Mouse (Mus musculus) duodenum, adult 2 months (tissue): Measurements from ENCODE around the gene Chrna10. TPM values are rescaled to one million over a fixed set of nuclear protein-coding genes. Genes with fewer than 3 reads are reported as not detected.

Experiments
- polyA plus RNA-seq: library from polyadenylated mRNA; depleted of rRNA; stranded (reverse); fragments of >200 nt; gene quantifications from 2 replicates; pipeline ENCODE4 v1.2.3, GENCODE M21; 2012; ENCODE audit warnings: low replicate concordance; rRNA removed

Chrna10 gene
- polyA plus RNA-seq, result 0.91 and 1.2 TPM in 2 replicates

DNA sequence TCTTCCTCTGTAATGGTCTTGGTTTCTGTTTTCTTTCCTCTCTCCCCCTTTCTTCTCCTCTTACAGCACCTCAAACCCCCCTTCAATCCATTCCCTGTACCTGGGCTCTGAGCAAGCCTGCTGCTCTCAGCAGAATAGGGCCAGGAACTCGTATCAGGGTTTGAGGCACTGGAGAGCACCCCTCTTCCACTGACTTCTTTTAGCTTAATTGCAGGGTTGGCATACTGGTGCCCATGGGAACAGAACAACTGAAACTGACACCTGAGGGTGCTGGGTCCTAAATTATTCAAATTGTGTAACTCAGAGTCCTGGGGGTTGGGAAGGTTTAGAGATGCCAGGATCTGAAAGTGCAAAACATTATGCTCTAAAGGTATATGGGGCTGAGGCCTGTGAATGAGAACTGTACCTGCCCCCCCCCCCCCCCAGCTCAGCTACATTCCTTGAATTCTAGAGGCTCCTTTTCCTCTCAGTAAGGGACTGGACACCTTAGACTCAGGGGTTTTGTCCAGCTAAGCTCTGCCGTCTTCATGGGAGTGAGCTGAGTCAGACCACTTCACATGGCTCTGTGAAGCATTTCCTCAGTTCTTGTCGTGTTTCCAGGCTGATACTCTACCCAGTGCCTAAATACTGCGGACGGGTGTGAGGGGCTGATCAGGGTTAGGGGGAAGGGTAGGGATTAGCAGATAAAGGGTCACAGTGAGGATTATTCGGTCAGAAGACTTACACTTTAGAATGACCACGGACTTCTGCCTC is at the start of gene Chrna10:
Gene Chrna10 (minus strand): TSS at position 250 of the 753 bp plus-strand sequence.

DNA sequence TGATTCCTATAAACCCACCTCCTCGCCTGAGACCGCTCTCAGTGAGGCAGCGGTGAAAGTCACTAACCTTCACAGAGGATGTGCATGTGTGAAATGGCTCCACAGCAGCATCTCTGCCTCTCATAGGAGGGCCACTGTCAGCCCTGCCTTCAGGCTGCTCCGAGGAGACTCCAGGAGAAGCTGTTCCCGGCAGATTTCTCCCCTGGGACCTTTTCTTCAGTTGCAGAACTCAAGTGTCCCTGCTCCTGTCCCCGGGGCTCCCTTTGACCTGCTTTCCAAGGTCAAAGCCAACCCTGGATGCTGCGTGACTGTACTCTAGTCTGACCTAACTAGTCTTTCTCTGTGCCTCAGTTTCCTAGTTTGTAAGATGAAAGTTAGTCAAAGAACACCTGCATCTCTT is 7.5 kb downstream of the Chrna10 start, which contains the start of gene Art5:
Gene Art5 (minus strand): TSS at position 319 of the 400 bp plus-strand sequence.

DNA sequence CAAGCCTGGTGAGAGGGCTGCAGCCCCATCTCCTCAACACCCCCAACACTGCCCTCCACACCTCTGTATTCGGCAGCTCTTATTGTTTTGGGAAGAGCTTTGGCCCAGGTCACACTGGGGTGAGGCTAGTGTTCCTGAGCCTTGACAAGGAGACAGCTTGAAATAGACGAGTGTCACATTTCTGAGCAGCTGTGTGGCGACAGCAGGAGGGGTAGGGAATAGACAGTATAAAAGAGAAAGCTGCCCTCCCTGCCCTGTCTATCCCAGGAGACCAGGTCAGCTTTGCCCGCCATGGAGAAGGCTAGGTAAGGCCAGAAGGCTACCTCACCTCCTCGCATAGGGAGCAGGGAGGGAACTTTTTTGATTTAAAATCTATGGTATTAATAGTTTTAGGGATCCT is 15.1 kb downstream of the Chrna10 start, which contains the start of gene Art1:
Gene Art1 (plus strand): TSS at position 257 of the 400 bp plus-strand sequence.

DNA sequence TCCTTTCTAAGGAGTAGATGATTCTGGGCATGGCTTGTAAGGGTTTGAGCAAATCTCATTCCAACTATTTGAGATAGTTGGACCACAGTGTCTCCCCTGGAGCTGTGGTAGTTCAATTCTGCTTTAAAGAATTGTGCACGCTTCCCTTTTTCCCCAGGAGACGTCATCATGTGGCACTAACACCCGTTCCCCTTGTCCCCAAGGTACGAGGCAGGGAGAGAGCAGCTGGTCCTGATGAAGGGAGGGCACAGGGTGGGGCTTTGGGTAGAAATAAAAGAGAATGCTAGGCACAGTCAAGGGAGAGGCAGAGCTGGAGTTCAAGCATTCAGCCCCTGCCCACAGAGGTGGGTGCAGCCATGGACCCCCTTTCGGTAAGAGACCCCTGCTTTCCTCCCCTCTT is 33.8 kb downstream of the Chrna10 start, which contains the start of gene Trpc2:
Gene Trpc2 (plus strand): TSS at position 301 of the 400 bp plus-strand sequence.

DNA sequence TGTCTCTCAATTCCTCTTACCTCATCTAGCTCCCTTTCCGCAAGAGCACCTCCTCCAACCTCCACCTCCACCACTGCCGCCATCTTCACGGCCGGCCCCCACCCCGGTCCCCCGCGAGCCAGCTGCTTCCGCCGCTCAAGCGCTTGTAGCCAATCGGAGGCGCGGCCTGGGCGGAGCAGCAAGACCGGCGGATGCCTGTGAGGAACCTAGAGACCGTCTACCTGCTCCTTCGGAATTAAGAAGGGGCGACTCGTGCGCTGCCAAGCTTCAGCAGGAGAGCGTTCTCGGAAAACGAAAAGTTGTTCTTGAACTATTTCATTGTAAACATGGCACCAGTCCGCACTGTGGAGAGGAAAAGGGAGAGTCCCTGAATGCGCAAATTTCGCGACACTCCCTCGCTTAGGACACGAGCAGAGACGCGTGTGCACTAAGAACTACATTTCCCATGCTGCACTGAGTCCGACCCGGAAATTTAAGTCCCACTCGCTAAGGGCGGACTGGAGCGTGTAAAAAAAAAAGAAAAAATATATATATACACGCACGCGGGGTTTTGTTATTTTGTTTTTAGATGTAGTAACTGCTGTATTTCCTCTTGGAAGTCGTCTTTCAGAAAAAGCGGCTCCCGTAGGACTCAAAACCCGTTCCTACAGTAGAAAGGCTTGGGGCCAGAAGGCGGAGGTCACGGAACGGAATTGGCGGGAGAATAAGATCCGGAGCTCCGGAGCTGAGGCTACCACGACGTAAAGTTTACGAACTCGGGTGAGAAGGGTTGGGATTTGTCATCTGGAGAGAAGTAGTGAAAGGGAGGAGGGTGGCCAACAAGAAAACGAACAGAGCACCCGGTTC is 51.4 kb downstream of the Chrna10 start, which contains the start of the genes Rnf121, Xndc1 and Xntrpc:
Gene Rnf121 (minus strand): TSS at position 424 of the 846 bp plus-strand sequence.
Gene Xndc1 (plus strand): TSS at position 466 of the 846 bp plus-strand sequence.
Gene Xntrpc (plus strand): TSS at position 668 of the 846 bp plus-strand sequence.

Other genes starting within 250 kb of the Chrna10 start
- 0.82 and 1.3 TPM in 2 replicates for gene Folr1, start 246.0 kb downstream of the Chrna10 start, polyA plus RNA-seq
- 200 and 203 TPM in 2 replicates for gene Lamtor1, start 210.9 kb downstream of the Chrna10 start, polyA plus RNA-seq
- 0.08 and 0.14 TPM in 2 replicates for gene Tomt, start 210.5 kb downstream of the Chrna10 start, polyA plus RNA-seq
- 3.6 and 4.0 TPM in 2 replicates for gene Lrrc51, start 182.9 kb downstream of the Chrna10 start, polyA plus RNA-seq
- gene Numa1, start 182.7 kb downstream of the Chrna10 start, polyA plus RNA-seq, result 62.3 and 68.0 TPM in 2 replicates
- 5.3 and 10.1 TPM in 2 replicates for gene Il18bp, start 98.1 kb downstream of the Chrna10 start, polyA plus RNA-seq
- gene Rnf121, start 51.4 kb downstream of the Chrna10 start, polyA plus RNA-seq, result 20.9 and 36.7 TPM in 2 replicates
- gene Xndc1, start 51.3 kb downstream of the Chrna10 start, polyA plus RNA-seq, result 10.6 and 14.2 TPM in 2 replicates
- 1.5 and 1.8 TPM in 2 replicates for gene Xntrpc, start 51.1 kb downstream of the Chrna10 start, polyA plus RNA-seq
- gene Trpc2, start 33.7 kb downstream of the Chrna10 start, polyA plus RNA-seq, result not detected in 2 replicates
- gene Art1, start 15.1 kb downstream of the Chrna10 start, polyA plus RNA-seq, result not detected in 2 replicates
- 0.63 and 0.87 TPM in 2 replicates for gene Art5, start 7.3 kb downstream of the Chrna10 start, polyA plus RNA-seq
- gene Nup98, start 93.3 kb upstream of the Chrna10 start, polyA plus RNA-seq, result 7.0 and 8.0 TPM in 2 replicates
- 47.8 and 110 TPM in 2 replicates for gene Pgap2, start 93.4 kb upstream of the Chrna10 start, polyA plus RNA-seq
- gene Rhog, start 139.2 kb upstream of the Chrna10 start, polyA plus RNA-seq, result 77.3 and 164 TPM in 2 replicates
- 18.6 and 28.7 TPM in 2 replicates for gene Stim1, start 151.0 kb upstream of the Chrna10 start, polyA plus RNA-seq